Mouse (Mus musculus) midbrain, embryonic 15.5 days (tissue): ENCODE measurements around the gene Psma5. TPM values are rescaled to one million over a fixed set of nuclear protein-coding genes. Genes with fewer than 3 reads are reported as not detected.

Source experiments
- ATAC-seq: fragments of 200-750 bp; cut with Nextera tagmentation; replicated peaks from 2 replicates; pipeline ENCODE4 v1.8.0; 2017; ENCODE audit warnings: moderate TSS enrichment
- H3K27ac ChIP-seq: fragments of 300-500 bp; sonication (generic); 2 replicates; pipeline ENCODE4 v1.5.1; 2015; ENCODE audit warnings: mild to moderate bottlenecking, inconsistent platforms
- H3K27me3 ChIP-seq: fragments of 300-500 bp; sonication (generic); replicated peaks from 2 replicates; pipeline ENCODE4 v1.6.1; 2015; ENCODE audit warnings: inconsistent platforms
- H3K36me3 ChIP-seq: fragments of 300-500 bp; sonication (generic); replicated peaks from 2 replicates; pipeline ENCODE4 v1.6.1; 2015; ENCODE audit warnings: inconsistent platforms
- H3K4me1 ChIP-seq: fragments of 300-500 bp; sonication (generic); 2 replicates; pipeline ENCODE4 v1.6.1; 2015; ENCODE audit warnings: inconsistent platforms
- H3K4me2 ChIP-seq: fragments of 300-500 bp; sonication (generic); 2 replicates; pipeline ENCODE4 v1.6.1; 2015; ENCODE audit warnings: inconsistent platforms, mild to moderate bottlenecking, moderate library complexity
- H3K4me3 ChIP-seq: fragments of 300-500 bp; sonication (generic); 2 replicates; pipeline ENCODE4 v1.5.1; 2015; ENCODE audit warnings: mild to moderate bottlenecking, inconsistent platforms
- H3K9ac ChIP-seq: fragments of 300-500 bp; sonication (generic); 2 replicates; pipeline ENCODE4 v1.6.1; 2015; ENCODE audit warnings: mild to moderate bottlenecking, inconsistent platforms
- H3K9me3 ChIP-seq: fragments of 300-500 bp; sonication (generic); 2 replicates; pipeline ENCODE4 v1.6.1; 2016; ENCODE audit warnings: inconsistent platforms
- WGBS: fragments of 180-500 bp; shearing (Covaris S2); methylation state at CpG from one replicate; pipeline ENCODE4 v1.1.7; 2015; ENCODE audit warnings: mixed read lengths; 5-methylcytosine and 5-hydroxymethylcytosine counted together
- polyA plus RNA-seq: library from polyadenylated mRNA; unstranded; fragments of >200 nt; fragmentation: Nextera tagmentation; extraction: Ambion mirVana; gene quantifications from 2 replicates; pipeline ENCODE4 v1.2.1, GENCODE M21; 2015

Psma5 gene
- polyA plus RNA-seq, 1 experiment from 2014 or later: 224 TPM

GRCm38 (mm10) chr3:108285078-108285711 lies 28.5 kb downstream of the Psma5 start:
- WGBS: 48% methylated on average over 4 of the region's 4 CpGs
- peak overlapping the region; percentile 61 for H3K4me2 ChIP-seq
- H3K9ac ChIP-seq: peak overlapping the region; percentile 90
- H3K36me3 ChIP-seq: no peaks in the 10 kb centered on the region
- H3K27ac ChIP-seq: no peak overlapping the region
- no peak for ATAC-seq
- H3K9me3 ChIP-seq: no peaks in the 10 kb centered on the region
- no peaks in the 10 kb centered on the region for H3K27me3 ChIP-seq
- peak overlapping the region; percentile 88 for H3K4me3 ChIP-seq
- peaks cover 55% of the 10 kb centered on the region for H3K4me1 ChIP-seq

GRCm38 (mm10) chr3:108286671-108287439 lies 30.1 kb downstream of the Psma5 start:
- Histone ChIP-seq H3K4me2 (peak overlapping the region; percentile 61; the same call in 1 of the 2 replicates), H3K36me3 (no peaks in the 10 kb centered on the region), H3K27ac (no peak overlapping the region; the same call in 1 of the 2 replicates), H3K9me3 (no peaks in the 10 kb centered on the region), H3K9ac (no peak overlapping the region), H3K4me3 (no peak overlapping the region), H3K27me3 (no peaks in the 10 kb centered on the region), H3K4me1 (peaks cover 63% of the 10 kb centered on the region)
- no peak for ATAC-seq
- WGBS: 53% methylated on average over 14 of the region's 14 CpGs

DNA sequence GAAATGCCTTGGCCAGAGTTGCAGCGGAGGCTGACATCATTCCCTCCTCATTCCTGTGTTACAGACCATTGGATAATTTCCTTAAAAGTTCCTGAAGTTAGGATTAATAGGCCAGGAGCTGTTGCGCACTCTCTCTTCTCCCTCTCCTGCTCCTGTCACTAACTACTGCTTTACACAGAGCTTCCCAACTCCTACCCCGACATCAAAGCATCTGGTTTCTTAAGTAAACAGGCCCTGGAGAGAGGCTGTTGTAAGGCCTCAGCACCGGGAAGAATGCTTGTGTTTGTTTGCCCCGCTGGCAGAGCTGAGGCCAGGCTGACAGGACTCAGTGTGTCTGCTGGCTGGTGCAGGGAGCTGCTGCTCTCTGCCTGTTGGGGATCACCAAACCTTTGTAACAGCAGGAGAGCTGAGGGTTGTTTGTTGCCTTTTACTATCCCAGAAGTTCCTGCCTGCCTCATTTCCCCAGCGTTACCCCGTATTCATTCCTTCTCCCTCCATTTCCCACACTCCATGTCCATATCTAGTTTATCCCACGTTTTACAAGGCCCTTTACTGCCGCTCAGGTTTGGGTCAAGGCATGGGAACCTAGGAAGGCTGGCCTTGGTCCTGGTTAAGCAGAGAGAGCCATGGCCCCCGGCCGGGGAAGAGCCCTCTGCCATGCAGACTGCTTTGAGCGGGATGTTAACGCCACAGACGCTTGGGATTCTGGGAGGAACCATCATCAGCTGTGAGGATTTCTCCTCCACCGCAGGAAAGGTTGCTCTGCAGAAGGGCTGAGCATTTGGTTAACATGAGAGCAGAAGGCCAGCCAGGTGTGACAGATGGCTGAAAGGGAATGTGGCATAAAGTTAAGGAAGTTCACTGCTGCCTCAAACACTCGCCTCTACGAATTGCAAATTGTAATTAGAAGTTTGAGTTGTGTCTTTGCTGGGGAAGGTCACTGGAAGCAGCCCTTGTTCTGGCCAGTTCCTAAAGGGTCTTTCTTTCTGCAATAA lies 31.4 kb downstream of the Psma5 start:
- no peaks in the 10 kb centered on the region for H3K27me3 ChIP-seq
- no peak overlapping the region for H3K4me3 ChIP-seq
- ATAC-seq: no peak
- H3K9ac ChIP-seq: no peak overlapping the region
- H3K36me3 ChIP-seq: no peaks in the 10 kb centered on the region
- H3K4me1 ChIP-seq: peaks cover 56% of the 10 kb centered on the region
- H3K27ac ChIP-seq: peak overlapping the region; percentile 46
- H3K4me2 ChIP-seq: peak overlapping the region; percentile 20
- no peaks in the 10 kb centered on the region for H3K9me3 ChIP-seq
- WGBS: 13% methylated on average over 17 of the region's 17 CpGs

GRCm38 (mm10) chr3:108289311-108290130 lies 32.8 kb downstream of the Psma5 start:
- 81% methylated on average over 13 of the region's 13 CpGs for WGBS
- Histone ChIP-seq H3K4me1 (peaks cover 61% of the 10 kb centered on the region), H3K4me3 (no peak overlapping the region), H3K36me3 (no peaks in the 10 kb centered on the region), H3K27me3 (no peaks in the 10 kb centered on the region), H3K27ac (no peak overlapping the region), H3K9me3 (no peaks in the 10 kb centered on the region), H3K4me2 (no peak overlapping the region), H3K9ac (no peak overlapping the region)
- no peak for ATAC-seq

DNA sequence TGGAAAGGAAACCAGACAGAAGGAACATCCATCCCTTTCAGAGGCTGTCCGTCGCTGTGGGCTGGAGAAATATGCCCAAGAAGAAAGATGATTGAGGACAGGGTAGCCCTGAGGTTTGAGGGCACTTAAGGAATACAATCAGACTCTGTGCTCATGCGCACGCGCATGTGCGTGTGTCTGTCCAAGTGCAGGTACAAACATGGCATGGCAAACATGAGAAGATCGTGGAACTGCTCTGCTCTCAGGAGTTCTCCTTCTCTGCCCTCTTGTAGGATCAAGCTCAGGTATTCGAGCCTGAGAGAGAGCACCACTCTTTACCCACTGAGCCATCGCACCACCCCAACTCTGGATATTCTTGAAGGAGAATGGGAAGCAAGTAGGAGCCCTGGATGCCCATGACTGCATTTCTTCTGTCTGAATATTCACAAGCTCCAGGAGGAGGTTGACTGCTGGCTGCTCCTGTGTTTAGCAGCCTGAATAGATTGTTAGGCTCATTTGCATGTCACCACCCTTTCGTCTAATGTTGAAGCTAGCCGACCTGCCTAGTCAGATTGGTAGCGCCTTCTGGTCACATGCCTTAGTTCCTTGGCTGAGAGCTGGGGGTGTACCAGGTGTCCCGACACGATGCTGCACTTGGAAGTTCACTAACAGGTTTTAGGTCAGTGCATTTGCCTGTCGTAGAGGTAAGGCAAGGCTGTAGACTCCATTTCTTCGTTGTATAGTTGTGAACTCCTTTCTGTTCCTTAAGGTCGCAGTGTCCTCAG lies 34.5 kb downstream of the Psma5 start:
- Histone ChIP-seq H3K27ac (no peak overlapping the region), H3K4me1 (peaks cover 63% of the 10 kb centered on the region), H3K9me3 (no peaks in the 10 kb centered on the region), H3K27me3 (no peaks in the 10 kb centered on the region), H3K4me2 (no peak overlapping the region), H3K9ac (no peak overlapping the region), H3K36me3 (no peaks in the 10 kb centered on the region), H3K4me3 (no peak overlapping the region)
- WGBS: 69% methylated on average over 17 of the region's 17 CpGs
- ATAC-seq: no peak

GRCm38 (mm10) chr3:108294398-108294797 lies 37.7 kb downstream of the Psma5 start:
- H3K27ac ChIP-seq: no peak overlapping the region
- no peaks in the 10 kb centered on the region for H3K36me3 ChIP-seq
- ATAC-seq: no peak
- peaks cover 50% of the 10 kb centered on the region for H3K4me1 ChIP-seq
- H3K9ac ChIP-seq: 0 out of 2 replicates have a peak overlapping the region, but pooled peaks have one; percentile 1
- H3K9me3 ChIP-seq: no peaks in the 10 kb centered on the region
- no peak overlapping the region for H3K4me2 ChIP-seq
- 48% methylated on average over 2 of the region's 2 CpGs for WGBS
- no peak overlapping the region for H3K4me3 ChIP-seq
- no peaks in the 10 kb centered on the region for H3K27me3 ChIP-seq

DNA sequence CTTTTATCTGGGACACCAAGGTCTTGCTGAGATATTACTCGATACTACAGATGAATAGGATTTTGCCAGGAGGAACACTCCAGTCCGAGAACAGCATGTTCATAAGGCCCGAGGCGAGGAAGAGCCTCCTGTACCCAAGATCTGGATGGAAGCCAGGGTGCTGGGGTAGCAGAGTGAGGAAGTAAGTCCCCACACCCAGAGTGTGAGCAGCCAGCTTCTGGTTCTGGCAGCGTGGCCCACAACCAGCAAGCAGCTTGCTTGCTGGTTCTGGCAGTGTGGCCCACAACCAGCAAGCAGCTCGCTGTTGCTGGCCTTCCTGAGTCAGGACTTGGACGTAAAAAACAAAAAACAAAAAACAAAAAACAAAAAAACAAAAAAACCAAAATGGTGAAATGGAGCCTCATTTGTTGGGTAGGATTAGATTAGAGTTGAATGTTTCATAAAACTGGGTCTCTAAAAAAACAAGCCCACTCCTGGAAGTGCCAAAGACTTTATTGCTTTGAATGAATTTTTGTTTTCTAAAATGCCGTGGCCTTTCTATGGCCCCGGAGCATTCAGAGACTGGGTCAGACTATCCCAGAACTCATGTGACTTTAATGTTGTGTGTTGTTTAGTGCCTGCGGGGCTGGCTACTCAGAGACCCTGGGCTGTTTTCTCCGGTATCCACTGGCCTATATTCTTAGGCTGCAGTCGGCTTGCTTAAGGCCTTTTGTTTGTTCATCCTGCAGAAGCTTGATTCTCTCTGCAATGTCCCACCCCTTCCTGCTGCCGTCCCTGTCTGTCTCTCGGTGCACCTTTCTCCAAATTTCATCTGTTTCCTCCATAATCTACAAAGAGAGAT lies 38.9 kb downstream of the Psma5 start:
- peak overlapping the region; percentile 10; the same call in 1 of the 2 replicates for H3K4me3 ChIP-seq
- H3K9ac ChIP-seq: peak overlapping the region; percentile 34; the same call in 1 of the 2 replicates
- ATAC-seq: peak; percentile 43

GRCm38 (mm10) chr3:108296220-108297049 lies 39.7 kb downstream of the Psma5 start:
- Histone ChIP-seq H3K4me2 (peak overlapping the region; percentile 32), H3K27me3 (no peaks in the 10 kb centered on the region), H3K4me3 (peak overlapping the region; percentile 10; the same call in 1 of the 2 replicates), H3K27ac (peak overlapping the region; percentile 78), H3K9ac (peak overlapping the region; percentile 34; the same call in 1 of the 2 replicates), H3K4me1 (peaks cover 43% of the 10 kb centered on the region), H3K36me3 (no peaks in the 10 kb centered on the region), H3K9me3 (no peaks in the 10 kb centered on the region)
- WGBS: 12% methylated on average over 14 of the region's 14 CpGs
- peak; percentile 75 for ATAC-seq

More for the DNA sequence above, 38.9 kb downstream of the Psma5 start:
- peaks cover 50% of the 10 kb centered on the region for H3K4me1 ChIP-seq
- peak overlapping the region; percentile 78 for H3K27ac ChIP-seq
- no peaks in the 10 kb centered on the region for H3K9me3 ChIP-seq
- H3K27me3 ChIP-seq: no peaks in the 10 kb centered on the region
- peak overlapping the region; percentile 32 for H3K4me2 ChIP-seq
- 23% methylated on average over 14 of the region's 14 CpGs for WGBS
- no peaks in the 10 kb centered on the region for H3K36me3 ChIP-seq

DNA sequence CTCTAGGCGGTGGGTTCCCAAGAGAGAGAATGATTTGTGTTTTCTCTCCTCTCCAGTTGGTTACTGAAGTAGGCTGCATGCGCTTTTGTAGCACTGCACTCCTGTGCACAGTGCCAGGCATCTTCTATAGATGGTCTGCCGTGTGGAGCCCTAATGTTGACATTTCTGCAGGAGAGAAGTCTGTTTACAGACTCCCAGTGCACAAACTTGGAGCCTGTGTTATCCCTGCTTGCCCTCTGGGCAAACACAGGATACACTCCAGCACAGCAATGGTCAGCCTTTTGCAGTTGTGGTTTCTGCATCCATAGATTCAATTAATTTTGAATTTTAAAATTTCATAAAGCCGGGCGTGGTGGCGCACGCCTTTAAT lies 40.3 kb downstream of the Psma5 start:
- H3K9me3 ChIP-seq: no peaks in the 10 kb centered on the region
- no peak overlapping the region; the same call in 1 of the 2 replicates for H3K9ac ChIP-seq
- no peaks in the 10 kb centered on the region for H3K36me3 ChIP-seq

More for the DNA sequence above, 40.3 kb downstream of the Psma5 start:
- no peak for ATAC-seq
- H3K4me2 ChIP-seq: 0 out of 2 replicates have a peak overlapping the region, but pooled peaks have one; percentile 4
- no peaks in the 10 kb centered on the region for H3K27me3 ChIP-seq
- H3K4me3 ChIP-seq: no peak overlapping the region
- H3K4me1 ChIP-seq: peaks cover 41% of the 10 kb centered on the region
- 74% methylated on average over 7 of the region's 7 CpGs for WGBS
- H3K27ac ChIP-seq: peak overlapping the region; percentile 78
